Mouse (Mus musculus) MEL (cell line): ENCODE results near the gene Rhbdl1. TPM values are rescaled to one million over a fixed set of nuclear protein-coding genes. Genes with fewer than 3 reads are reported as not detected.

Experiments
- DNase-seq: peaks from one replicate; pipeline ENCODE4 v3.0.0; 2011; ENCODE audit warnings: low read depth, low spot score
- H3K27ac ChIP-seq: 2 replicates; pipeline ENCODE4 v1.5.1; 2012; ENCODE audit warnings: low read depth, mild to moderate bottlenecking, control low read depth, low read length, moderate library complexity; ENCODE audit not compliant: control insufficient read depth
- H3K27me3 ChIP-seq, 2 experiments: fragments of 150-350 bp in 1 of 2; sonication (generic) in 1 of 2; 2 replicates each; pipeline ENCODE4 v1.6.1; 2012; ENCODE audit warnings: low read length in 2 of 2, mild to moderate bottlenecking in 2 of 2, improper control_type of control experiment in 1 of 2, moderate library complexity in 1 of 2; ENCODE audit not compliant: insufficient read depth in 2 of 2, control insufficient read depth in 1 of 2
- H3K36me3 ChIP-seq, 2 experiments: 2 replicates each; pipeline ENCODE4 v1.6.1; 2012 to 2014; ENCODE audit warnings: low read length in 2 of 2, improper control_type of control experiment in 1 of 2, inconsistent platforms in 1 of 2, mild to moderate bottlenecking in 1 of 2; ENCODE audit not compliant: insufficient read depth in 2 of 2, control insufficient read depth in 1 of 2
- H3K4me1 ChIP-seq, 2 experiments: fragments of 150-350 bp in 1 of 2; sonication (generic) in 1 of 2; 2 replicates each; pipeline ENCODE4 v1.6.1; 2012; ENCODE audit warnings: low read length in 2 of 2, improper control_type of control experiment in 1 of 2, mild to moderate bottlenecking in 1 of 2; ENCODE audit not compliant: insufficient read depth in 2 of 2, control insufficient read depth in 1 of 2
- H3K4me3 ChIP-seq, 2 experiments: fragments of 150-350 bp in 1 of 2; sonication (generic) in 1 of 2; 2 replicates each; pipeline ENCODE4 v1.5.1; 2012; ENCODE audit warnings: low read depth in 2 of 2, low read length in 2 of 2, mild to moderate bottlenecking in 2 of 2, moderate library complexity in 2 of 2, control low read depth in 1 of 2, improper control_type of control experiment in 1 of 2; ENCODE audit not compliant: control insufficient read depth in 1 of 2, insufficient read depth in 1 of 2
- H3K79me2 ChIP-seq: 2 replicates; pipeline ENCODE4 v1.6.1; 2012; ENCODE audit warnings: mild to moderate bottlenecking, low read length, moderate library complexity; ENCODE audit not compliant: control insufficient read depth, poor library complexity, insufficient read depth
- H3K9ac ChIP-seq: 2 replicates; pipeline ENCODE4 v1.6.1; 2012; ENCODE audit warnings: low read depth, mild to moderate bottlenecking, control low read depth, low read length, moderate library complexity; ENCODE audit not compliant: control insufficient read depth, poor library complexity, severe bottlenecking
- H3K9me3 ChIP-seq: fragments of 150-350 bp; sonication (generic); replicated peaks from 2 replicates; pipeline ENCODE4 v1.6.1; 2012; ENCODE audit warnings: mild to moderate bottlenecking, low read length, improper control_type of control experiment, moderate library complexity; ENCODE audit not compliant: insufficient read depth
- E2F4 ChIP-seq: IDR thresholded peaks from 2 replicates; pipeline ENCODE4 v1.6.1; 2011; ENCODE audit warnings: low read depth, low read length, improper control_type of control experiment, borderline replicate concordance
- ELF1 ChIP-seq: IDR thresholded peaks from 2 replicates; pipeline ENCODE4 v1.6.1; 2014; ENCODE audit warnings: low read depth, mild to moderate bottlenecking, inconsistent platforms, low read length, improper control_type of control experiment, moderate library complexity
- GATA1 ChIP-seq: IDR thresholded peaks from 2 replicates; pipeline ENCODE4 v1.6.1; 2011; ENCODE audit warnings: low read depth, low read length, improper control_type of control experiment
- HCFC1 ChIP-seq: IDR thresholded peaks from 2 replicates; pipeline ENCODE4 v1.6.1; 2012; ENCODE audit warnings: low read depth, mild to moderate bottlenecking, inconsistent platforms, low read length, improper control_type of control experiment, moderate library complexity
- KAT2A ChIP-seq: conservative IDR thresholded peaks from 2 replicates; pipeline ENCODE4 v1.6.1; 2012; ENCODE audit warnings: low read depth, low read length, improper control_type of control experiment, inconsistent platforms
- MAX ChIP-seq: IDR thresholded peaks from 2 replicates; pipeline ENCODE4 v1.6.1; 2011; ENCODE audit warnings: low read length, improper control_type of control experiment
- MXI1 ChIP-seq: IDR thresholded peaks from 2 replicates; pipeline ENCODE4 v1.6.1; 2011; ENCODE audit warnings: mild to moderate bottlenecking, low read depth, low read length, improper control_type of control experiment
- NRF1 ChIP-seq: IDR thresholded peaks from 2 replicates; pipeline ENCODE4 v1.6.1; 2014; ENCODE audit warnings: low read depth, mild to moderate bottlenecking, inconsistent platforms, low read length, improper control_type of control experiment, moderate library complexity; ENCODE audit not compliant: poor library complexity, insufficient read depth, severe bottlenecking
- POLR2A ChIP-seq, 2 experiments: IDR thresholded peaks; 2 replicates each; pipeline ENCODE4 v1.6.1; 2011 to 2012; ENCODE audit warnings: low read length in 2 of 2, mild to moderate bottlenecking in 2 of 2, control low read depth in 1 of 2, improper control_type of control experiment in 1 of 2, low read depth in 1 of 2, moderate library complexity in 1 of 2; ENCODE audit not compliant: control insufficient read depth in 1 of 2, insufficient read depth in 1 of 2, poor library complexity in 1 of 2
- POLR2AphosphoS5 ChIP-seq: IDR thresholded peaks from 2 replicates; pipeline ENCODE4 v1.6.1; 2012; ENCODE audit warnings: low read depth, borderline replicate concordance, mild to moderate bottlenecking, inconsistent platforms, low read length, moderate library complexity, mixed read lengths
- SIN3A ChIP-seq: IDR thresholded peaks from 2 replicates; pipeline ENCODE4 v1.6.1; 2012; ENCODE audit warnings: low read length, improper control_type of control experiment, inconsistent platforms
- TAL1 ChIP-seq: IDR thresholded peaks from 2 replicates; pipeline ENCODE4 v1.6.1; 2012; ENCODE audit warnings: mild to moderate bottlenecking, inconsistent platforms, low read length, moderate library complexity, mixed read lengths
- TCF12 ChIP-seq: IDR thresholded peaks from 2 replicates; pipeline ENCODE4 v1.6.1; 2014; ENCODE audit warnings: low read depth, mild to moderate bottlenecking, inconsistent platforms, low read length, improper control_type of control experiment, moderate library complexity
- USF1 ChIP-seq: IDR thresholded peaks from 2 replicates; pipeline ENCODE4 v1.6.1; 2014; ENCODE audit warnings: low read depth, mild to moderate bottlenecking, inconsistent platforms, low read length, improper control_type of control experiment, moderate library complexity
- ZC3H11A ChIP-seq: IDR thresholded peaks from 2 replicates; pipeline ENCODE4 v1.6.1; 2012; ENCODE audit warnings: low read depth, mild to moderate bottlenecking, inconsistent platforms, low read length, improper control_type of control experiment
- ZKSCAN1 ChIP-seq: IDR thresholded peaks from 2 replicates; pipeline ENCODE4 v1.6.1; 2012; ENCODE audit warnings: low read depth, mild to moderate bottlenecking, inconsistent platforms, low read length, improper control_type of control experiment, moderate library complexity
- ZNF384 ChIP-seq: IDR thresholded peaks from 2 replicates; pipeline ENCODE4 v1.6.1; 2012; ENCODE audit warnings: low read depth, mild to moderate bottlenecking, inconsistent platforms, low read length, improper control_type of control experiment
- polyA plus RNA-seq, 2 experiments: library from polyadenylated mRNA; stranded (reverse) in 1 of 2; unstranded in 1 of 2; fragments of >175 nt in 1 of 2; fragments of >200 nt in 1 of 2; gene quantifications; 2 replicates each; pipeline versions ENCODE4 v1.2.1 to v1.2.4; 2012; ENCODE audit warnings: low replicate concordance in 2 of 2, low read depth in 1 of 2; ENCODE audit not compliant: insufficient read length in 2 of 2, insufficient read depth in 1 of 2, missing spikeins in 1 of 2
- total RNA-seq: library from RNA; depleted of rRNA; stranded (reverse); fragments of 300-350 nt; gene quantifications from 2 replicates; pipeline ENCODE4 v1.2.3, GENCODE M21; 2012

Gene Rhbdl1
- total and polyA plus RNA-seq, 3 experiments: 1.4 to 4.0 TPM; not detected in 1

DNA sequence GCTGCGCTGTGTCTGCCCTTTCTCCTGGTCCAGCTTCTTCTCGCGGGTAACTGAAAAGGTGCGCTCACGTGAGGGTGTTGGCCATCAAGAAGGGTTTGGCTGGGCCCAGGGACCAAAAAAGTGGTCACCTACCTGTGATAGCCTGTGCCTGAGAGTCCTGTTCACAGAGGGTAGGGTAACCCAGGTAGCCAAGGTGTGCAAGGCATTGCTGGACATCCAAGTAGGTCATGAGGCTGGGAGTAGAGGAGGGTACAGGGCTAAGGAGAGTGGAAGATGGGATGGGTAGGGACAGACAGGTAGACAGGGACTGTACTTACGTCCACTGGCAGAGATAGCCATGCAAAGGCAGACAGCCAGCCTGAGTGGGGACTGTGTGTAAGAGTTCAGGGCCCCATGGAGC, 3.4 kb upstream of the Rhbdl1 start:
- Histone ChIP-seq H3K4me3 (no peak overlapping the region), H3K36me3 (peaks cover 0 to 3% of the 10 kb centered on the region in 2 experiments; a peak in 2 of 4 replicates), H3K27ac (no peak overlapping the region)

DNA sequence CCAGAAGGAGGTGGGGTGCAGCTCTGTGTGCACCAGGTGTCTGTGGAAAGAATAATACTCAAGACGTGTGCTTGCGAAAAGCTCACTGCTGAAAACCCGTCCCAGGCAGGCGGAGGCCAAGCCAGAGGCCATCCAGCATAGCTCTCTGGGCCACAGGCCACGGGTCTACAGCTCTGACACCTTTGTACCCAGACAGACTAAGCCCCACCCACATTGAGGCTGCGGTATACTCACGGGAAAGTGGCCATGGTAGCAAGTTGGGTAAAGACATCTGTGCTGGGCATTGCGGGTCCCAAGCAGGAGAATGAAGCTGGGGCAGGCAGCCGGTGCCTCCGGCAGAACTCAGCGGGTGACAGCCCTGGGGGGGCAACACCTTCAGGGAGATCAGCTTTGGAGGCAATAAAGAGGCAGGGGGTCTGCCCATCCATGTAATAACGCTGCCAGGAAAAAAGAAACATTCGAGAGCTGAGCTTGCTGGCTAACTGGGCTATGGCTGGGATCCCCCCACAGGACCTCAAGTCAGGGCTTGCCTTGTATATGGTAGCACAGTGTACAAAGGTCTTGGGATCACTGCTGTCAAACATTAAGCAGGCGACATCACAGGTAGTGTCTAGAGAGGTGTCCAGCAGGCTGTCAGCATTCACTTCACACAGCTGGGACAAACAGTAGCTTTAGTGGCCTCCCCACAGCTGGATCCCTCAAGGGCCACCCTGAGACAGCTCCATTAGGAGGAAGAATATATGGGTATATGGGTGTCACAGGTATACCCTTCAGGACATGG, 2.5 kb upstream of the Rhbdl1 start:
- Histone ChIP-seq H3K36me3 (no peaks in the 10 kb centered on the region; a peak in 1 of 4 replicates), H3K9ac (no peak overlapping the region), H3K4me3 (no peak overlapping the region), H3K4me1 (peaks cover 3 to 10% of the 10 kb centered on the region in 2 experiments; a peak in 2 of 4 replicates), H3K27ac (no peak overlapping the region), H3K27me3 (no peaks in the 10 kb centered on the region), H3K9me3 (no peaks in the 10 kb centered on the region), H3K79me2 (peaks cover 12% of the 10 kb centered on the region)
- TF ChIP-seq ZC3H11A (no peak), ZNF384 (no peak), POLR2A (IDR thresholded peaks at IDR 0.05; ENCODE audit: control insufficient read depth in 1 of 2, insufficient read depth in 1 of 2, low read depth in 1 of 2, low read length in 2 of 2, poor library complexity in 1 of 2) (0 out of 4 replicates have a peak, but pooled peaks of 1 of the 2 experiments have one; percentile 13), ZKSCAN1 (no peak), SIN3A (no peak), HCFC1 (no peak), POLR2AphosphoS5 (no peak)
- no peak for DNase-seq

More for the DNA sequence above, 3.4 kb upstream of the Rhbdl1 start:
- Histone ChIP-seq H3K79me2 (peaks cover 11% of the 10 kb centered on the region), H3K9ac (no peak overlapping the region), H3K9me3 (no peaks in the 10 kb centered on the region), H3K4me1 (peaks cover 3 to 15% of the 10 kb centered on the region in 2 experiments; a peak in 3 of 4 replicates), H3K27me3 (no peaks in the 10 kb centered on the region)
- no peak for DNase-seq
- TF ChIP-seq GATA1: no peak
- no peak for TF ChIP-seq KAT2A
- TF ChIP-seq ZC3H11A: no peak
- no peak for TF ChIP-seq TAL1
- TF ChIP-seq MXI1: no peak
- TF ChIP-seq ELF1: no peak
- no peak for TF ChIP-seq TCF12
- no peak for TF ChIP-seq E2F4
- TF ChIP-seq MAX: no peak
- no peak for TF ChIP-seq ZNF384
- no peak for TF ChIP-seq NRF1
- no peak for TF ChIP-seq USF1
